Mouse (Mus musculus) stomach, embryonic 14.5 days (tissue): ENCODE results near the gene Nrd1. TPM values are rescaled to one million over a fixed set of nuclear protein-coding genes. Genes with fewer than 3 reads are reported as not detected.

ENCODE experiments used
- ATAC-seq: fragments of 200-750 bp; cut with Nextera tagmentation; 2 replicates; pipeline ENCODE4 v1.8.0; 2017; ENCODE audit warnings: low read depth, moderate TSS enrichment; ENCODE audit not compliant: insufficient number of reproducible peaks, insufficient read depth, low FRiP score
- H3K27ac ChIP-seq: fragments of 300-500 bp; sonication (generic); 2 replicates; pipeline ENCODE4 v1.5.1; 2014; ENCODE audit warnings: mild to moderate bottlenecking, low read length, moderate library complexity, mixed read lengths
- H3K27me3 ChIP-seq: fragments of 300-500 bp; sonication (generic); 2 replicates; pipeline ENCODE4 v1.6.1; 2014; ENCODE audit warnings: low read length, control low read depth, mixed read lengths; ENCODE audit not compliant: control insufficient read depth, insufficient read depth
- H3K36me3 ChIP-seq: fragments of 300-500 bp; sonication (generic); 2 replicates; pipeline ENCODE4 v1.6.1; 2014; ENCODE audit warnings: mild to moderate bottlenecking, control low read depth, low read length, moderate library complexity, mixed read lengths; ENCODE audit not compliant: control insufficient read depth, insufficient read depth
- H3K4me1 ChIP-seq: fragments of 300-500 bp; sonication (generic); 2 replicates; pipeline ENCODE4 v1.6.1; 2014; ENCODE audit warnings: low read length, control low read depth, mixed read lengths; ENCODE audit not compliant: control insufficient read depth, insufficient read depth
- H3K4me2 ChIP-seq: fragments of 300-500 bp; sonication (generic); replicated peaks from 2 replicates; pipeline ENCODE4 v1.6.1; 2014; ENCODE audit warnings: low read depth, low read length, control low read depth
- H3K4me3 ChIP-seq: fragments of 300-500 bp; sonication (generic); 2 replicates; pipeline ENCODE4 v1.5.1; 2014; ENCODE audit warnings: low read depth, low read length, control low read depth
- H3K9ac ChIP-seq: fragments of 300-500 bp; sonication (generic); replicated peaks from 2 replicates; pipeline ENCODE4 v1.6.1; 2014; ENCODE audit warnings: low read depth, mild to moderate bottlenecking, control low read depth, low read length, moderate library complexity, mixed read lengths
- H3K9me3 ChIP-seq: fragments of 300-500 bp; sonication (generic); 2 replicates; pipeline ENCODE4 v1.6.1; 2016; ENCODE audit warnings: low read depth, low read length, control low read depth; ENCODE audit not compliant: control insufficient read depth
- WGBS: fragments of 180-500 bp; shearing (Covaris S2); extraction: QIAGEN DNeasy Blood & Tissue Kit; methylation state at CpG from one replicate; pipeline ENCODE4 v1.1.7; 2014; 5-methylcytosine and 5-hydroxymethylcytosine counted together
- polyA plus RNA-seq: library from polyadenylated mRNA; unstranded; fragments of >200 nt; fragmentation: Nextera tagmentation; extraction: Ambion mirVana; gene quantifications from 2 replicates; pipeline ENCODE4 v1.2.1, GENCODE M21; 2014

The Nrd1 gene
- polyA plus RNA-seq, 1 experiment from 2014 or later, result 60.1 TPM

DNA sequence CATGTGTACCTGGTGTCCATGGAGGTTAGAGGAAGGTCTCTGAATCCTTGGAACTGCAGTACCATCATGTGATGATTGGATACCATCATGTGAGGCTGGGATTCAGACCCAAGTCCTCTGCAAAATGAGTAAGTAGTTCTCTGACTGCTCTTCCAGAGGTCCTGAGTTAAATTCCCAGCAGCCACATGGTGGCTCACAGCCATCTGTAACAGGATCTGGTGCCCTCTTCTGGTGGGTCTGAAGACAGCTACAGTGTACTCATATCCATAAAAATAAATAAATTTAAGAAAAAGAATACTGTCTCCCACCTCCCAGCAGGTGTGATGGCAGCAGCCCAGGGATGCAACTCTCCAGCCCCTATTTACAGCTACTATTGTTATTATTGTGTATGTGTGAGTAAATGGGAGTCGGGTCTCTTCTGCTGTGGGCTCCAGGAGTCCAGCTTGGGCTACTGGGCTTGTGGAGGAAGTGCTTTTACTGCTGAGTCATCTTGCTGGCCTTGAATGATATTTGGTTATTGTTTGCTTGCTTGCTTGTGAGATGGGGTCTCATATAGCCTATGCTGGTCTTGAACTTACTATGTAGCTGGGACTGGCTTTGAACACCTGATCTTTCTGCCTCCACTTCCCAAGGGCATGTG, 13.5 kb upstream of the Nrd1 start:
- 86% methylated on average over 1 of the region's 1 CpGs for WGBS
- Histone ChIP-seq H3K4me1 (no peaks in the 10 kb centered on the region), H3K27ac (no peak overlapping the region), H3K36me3 (no peaks in the 10 kb centered on the region), H3K4me3 (no peak overlapping the region), H3K4me2 (no peak overlapping the region), H3K9ac (no peak overlapping the region), H3K27me3 (no peaks in the 10 kb centered on the region), H3K9me3 (no peaks in the 10 kb centered on the region)
- ATAC-seq, result no peak

DNA sequence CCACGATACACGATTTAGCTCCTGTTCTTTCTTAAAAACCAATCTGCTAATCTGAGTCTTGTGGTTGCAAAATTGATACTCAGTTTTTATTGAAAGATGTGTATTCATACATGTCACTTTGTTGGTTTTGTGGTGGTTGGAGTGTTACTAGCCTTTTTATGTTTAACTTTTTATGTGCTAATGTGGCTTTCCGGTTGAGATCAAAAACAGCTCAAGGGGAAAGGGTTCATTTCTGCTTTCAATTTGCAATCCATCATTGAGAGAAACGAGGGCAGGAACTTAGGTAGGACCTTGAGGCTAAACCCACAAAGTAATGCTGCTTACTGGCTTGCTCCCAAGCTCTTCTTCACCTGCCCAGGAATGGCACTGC, 13.0 kb upstream of the Nrd1 start:
- H3K27ac ChIP-seq, result no peak overlapping the region

DNA sequence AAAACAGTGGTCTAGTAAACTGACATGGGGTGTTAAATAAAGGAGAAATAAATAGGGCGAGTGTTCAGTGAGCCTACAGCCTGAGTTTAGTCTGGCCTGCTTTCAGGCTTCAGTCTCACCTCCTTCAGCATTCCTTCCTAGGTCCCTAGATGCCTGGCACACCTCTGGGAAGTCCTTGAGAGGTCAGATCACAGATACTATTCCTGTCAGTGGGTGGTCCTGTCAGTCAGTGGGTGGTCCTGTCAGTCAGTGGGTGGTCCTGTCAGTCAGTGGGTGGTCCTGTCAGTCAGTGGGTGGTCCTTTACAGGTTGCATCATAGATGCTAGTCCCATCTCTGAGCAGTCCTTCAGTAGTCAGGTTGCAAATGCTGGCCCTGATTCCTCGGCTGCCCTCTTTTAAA, 11.0 kb upstream of the Nrd1 start:
- no peak for ATAC-seq
- Histone ChIP-seq H3K4me2 (no peak overlapping the region), H3K4me3 (no peak overlapping the region), H3K9ac (no peak overlapping the region), H3K27me3 (no peaks in the 10 kb centered on the region), H3K27ac (no peak overlapping the region), H3K4me1 (no peaks in the 10 kb centered on the region), H3K9me3 (no peaks in the 10 kb centered on the region), H3K36me3 (no peaks in the 10 kb centered on the region)
- 52% methylated on average over 2 of the region's 2 CpGs for WGBS

More for the DNA sequence above, 13.0 kb upstream of the Nrd1 start:
- H3K27me3 ChIP-seq, result no peaks in the 10 kb centered on the region
- no peak for ATAC-seq
- no peak overlapping the region for H3K4me2 ChIP-seq
- no peak overlapping the region for H3K9ac ChIP-seq
- H3K4me3 ChIP-seq, result no peak overlapping the region
- WGBS, result 72% methylated on average over 4 of the region's 4 CpGs
- no peaks in the 10 kb centered on the region for H3K4me1 ChIP-seq
- no peaks in the 10 kb centered on the region for H3K36me3 ChIP-seq
- no peaks in the 10 kb centered on the region for H3K9me3 ChIP-seq

DNA sequence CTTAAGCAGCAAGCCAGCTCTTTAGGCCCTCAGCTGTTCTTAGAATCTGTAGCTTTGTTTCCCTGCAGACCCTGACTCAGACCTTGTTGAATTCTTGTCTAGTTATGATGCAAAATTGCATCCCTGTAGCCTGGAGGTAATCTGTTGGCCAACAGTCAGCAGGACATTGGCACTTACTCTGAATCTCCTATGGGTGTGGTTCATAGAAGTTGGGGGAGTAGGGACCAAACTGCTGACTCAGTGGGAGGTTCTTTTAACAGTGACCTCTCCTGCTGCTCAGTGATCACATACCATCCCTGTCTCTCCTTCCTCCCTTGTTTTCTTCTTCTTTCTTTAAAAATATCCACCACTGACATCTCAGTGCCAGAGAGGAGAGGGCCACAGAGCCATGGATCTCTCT, 10.4 kb upstream of the Nrd1 start:
- H3K9me3 ChIP-seq, result no peaks in the 10 kb centered on the region
- no peak overlapping the region for H3K4me2 ChIP-seq
- no peak overlapping the region for H3K4me3 ChIP-seq
- H3K36me3 ChIP-seq, result no peaks in the 10 kb centered on the region
- ATAC-seq, result no peak
- no peak overlapping the region for H3K27ac ChIP-seq
- H3K27me3 ChIP-seq, result no peaks in the 10 kb centered on the region
- H3K9ac ChIP-seq, result no peak overlapping the region
- H3K4me1 ChIP-seq, result no peaks in the 10 kb centered on the region

DNA sequence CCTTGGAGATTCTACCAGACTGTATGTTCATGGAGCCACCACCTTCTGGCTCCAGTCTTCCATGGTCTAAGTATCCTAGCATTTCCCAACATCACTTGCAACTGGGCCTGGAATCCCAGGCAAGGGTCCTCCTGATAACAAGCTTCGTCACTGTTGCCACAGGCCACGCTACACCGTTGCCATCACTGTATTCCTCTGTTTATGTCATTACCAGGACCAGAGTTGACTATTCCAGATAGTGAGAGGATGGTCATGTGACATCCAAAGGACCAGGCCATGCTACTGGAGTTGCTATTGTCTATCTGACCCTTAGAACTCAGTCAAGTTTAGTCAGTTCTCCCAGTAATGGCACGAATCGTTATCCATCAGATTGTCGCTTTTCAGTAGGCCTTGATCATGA, 9.9 kb upstream of the Nrd1 start:
- H3K9ac ChIP-seq, result no peak overlapping the region
- WGBS, result 90% methylated on average over 6 of the region's 6 CpGs
- H3K4me1 ChIP-seq, result no peaks in the 10 kb centered on the region
- no peak overlapping the region for H3K4me3 ChIP-seq
- H3K9me3 ChIP-seq, result no peaks in the 10 kb centered on the region
- H3K4me2 ChIP-seq, result no peak overlapping the region
- H3K36me3 ChIP-seq, result no peaks in the 10 kb centered on the region
- no peak overlapping the region for H3K27ac ChIP-seq
- H3K27me3 ChIP-seq, result no peaks in the 10 kb centered on the region
- ATAC-seq, result no peak

DNA sequence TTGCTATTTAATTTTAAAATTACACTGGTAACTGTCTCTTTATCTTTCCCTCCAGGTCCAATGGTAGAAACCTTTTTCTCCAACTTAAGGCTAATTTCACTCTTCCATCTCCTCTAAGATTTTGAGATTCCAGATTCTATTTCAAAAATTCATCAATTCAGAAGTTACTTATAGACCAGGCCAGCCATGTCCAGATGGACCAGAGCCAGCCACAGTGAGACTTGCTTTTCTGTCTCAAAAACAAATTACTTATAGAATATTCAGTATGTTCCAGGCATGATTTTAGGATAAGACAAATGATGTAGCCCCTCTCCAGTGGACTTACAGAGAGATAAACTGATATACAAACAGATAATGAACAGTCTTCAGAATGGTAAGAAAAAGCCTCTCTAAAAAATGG, 8.6 kb upstream of the Nrd1 start:
- no peak overlapping the region for H3K4me2 ChIP-seq
- H3K27ac ChIP-seq, result no peak overlapping the region
- no peak overlapping the region for H3K9ac ChIP-seq
- no peak overlapping the region for H3K4me3 ChIP-seq
- no peaks in the 10 kb centered on the region for H3K36me3 ChIP-seq
- no peaks in the 10 kb centered on the region for H3K4me1 ChIP-seq
- ATAC-seq, result no peak
- H3K27me3 ChIP-seq, result no peaks in the 10 kb centered on the region
- no peaks in the 10 kb centered on the region for H3K9me3 ChIP-seq

DNA sequence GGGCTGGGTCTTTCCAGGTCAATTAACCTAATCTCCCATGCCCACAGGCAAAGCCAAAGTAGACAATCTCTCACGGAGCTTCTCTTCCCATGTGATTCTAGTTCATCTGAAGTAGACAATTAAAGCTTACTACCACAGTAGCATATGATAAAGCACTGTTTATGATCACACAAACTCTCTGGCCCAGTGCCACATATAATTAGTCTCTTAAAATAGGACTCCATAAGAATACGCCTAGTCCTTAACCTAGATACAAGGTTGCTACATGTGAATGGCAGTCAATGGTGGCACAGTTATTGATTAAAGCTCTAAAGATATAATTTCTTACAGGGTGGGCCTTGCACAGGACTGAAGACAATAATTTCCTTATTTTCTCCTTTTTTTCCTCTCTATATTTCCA, 7.5 kb upstream of the Nrd1 start:
- no peaks in the 10 kb centered on the region for H3K4me1 ChIP-seq
- ATAC-seq, result no peak
- 50% methylated on average over 2 of the region's 2 CpGs for WGBS
- H3K4me3 ChIP-seq, result no peak overlapping the region
- H3K4me2 ChIP-seq, result no peak overlapping the region
- no peaks in the 10 kb centered on the region for H3K36me3 ChIP-seq
- H3K9me3 ChIP-seq, result no peaks in the 10 kb centered on the region
- H3K27ac ChIP-seq, result no peak overlapping the region
- H3K27me3 ChIP-seq, result no peaks in the 10 kb centered on the region
- no peak overlapping the region for H3K9ac ChIP-seq

DNA sequence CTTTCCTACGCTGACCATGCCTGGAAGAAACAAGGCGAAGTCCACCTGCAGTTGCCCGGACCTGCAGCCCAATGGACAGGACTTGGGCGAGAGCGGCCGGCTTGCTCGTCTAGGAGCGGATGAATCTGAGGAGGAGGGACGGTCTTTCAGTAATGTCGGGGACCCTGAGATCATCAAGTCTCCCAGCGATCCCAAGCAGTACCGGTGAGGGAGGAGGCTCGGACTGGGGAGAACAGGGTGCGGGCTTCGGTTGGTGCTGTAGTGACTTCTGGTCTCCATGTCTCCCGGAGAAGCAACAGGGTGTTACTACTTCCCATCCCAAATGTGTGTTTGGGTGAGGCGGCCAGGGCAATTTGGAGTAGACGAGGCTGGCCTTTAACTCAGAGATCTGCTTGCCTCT, 506 bp downstream of the Nrd1 start:
- H3K9me3 ChIP-seq, result no peaks in the 10 kb centered on the region
- H3K4me3 ChIP-seq, result peak overlapping the region; percentile 89
- no peaks in the 10 kb centered on the region for H3K27me3 ChIP-seq
- peak overlapping the region; percentile 55 for H3K4me2 ChIP-seq
- no peaks in the 10 kb centered on the region; the same call in 1 of the 2 replicates for H3K36me3 ChIP-seq
- H3K9ac ChIP-seq, result peak overlapping the region; percentile 87
- WGBS, result under 1% methylated on average over 18 of the region's 18 CpGs
- H3K4me1 ChIP-seq, result peaks cover 9% of the 10 kb centered on the region; the same call in 1 of the 2 replicates
- H3K27ac ChIP-seq, result peak overlapping the region; percentile 95
- ATAC-seq, result peak; percentile 26; the same call in 1 of the 2 replicates

DNA sequence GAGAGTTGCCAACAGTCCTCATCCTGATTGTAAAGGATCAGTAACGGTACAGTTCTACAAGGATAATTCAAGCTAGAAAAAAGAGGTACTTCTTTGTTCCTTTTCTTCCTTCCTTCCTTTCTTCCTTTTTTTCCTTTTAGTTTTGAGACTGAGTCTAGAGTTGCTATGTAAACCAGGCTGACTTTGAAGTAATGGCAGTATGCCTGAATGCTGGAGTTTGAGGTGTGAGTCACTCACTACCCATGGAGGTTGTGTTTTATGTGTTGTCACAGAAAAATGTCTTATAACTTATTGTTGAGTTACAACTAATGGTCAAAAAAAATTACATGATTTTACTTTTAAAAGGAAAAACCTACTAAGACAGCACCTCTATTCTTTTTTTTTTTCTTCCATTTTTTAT, 7.6 kb downstream of the Nrd1 start:
- Histone ChIP-seq H3K9ac (no peak overlapping the region), H3K4me3 (no peak overlapping the region), H3K27me3 (no peaks in the 10 kb centered on the region), H3K27ac (no peak overlapping the region), H3K36me3 (no peaks in the 10 kb centered on the region; the same call in 1 of the 2 replicates), H3K4me1 (no peaks in the 10 kb centered on the region), H3K4me2 (no peak overlapping the region), H3K9me3 (no peaks in the 10 kb centered on the region)
- 81% methylated on average over 1 of the region's 1 CpGs for WGBS
- ATAC-seq, result no peak
